Mouse (Mus musculus) gastrocnemius, postnatal 36 days (tissue): ENCODE measurements around the gene Osbpl9. TPM values are rescaled to one million over a fixed set of nuclear protein-coding genes. Genes with fewer than 3 reads are reported as not detected.

Experiments
- DNase-seq, 2 experiments: peaks; one replicate each; pipeline ENCODE4 v3.0.0; 2022
- intact Hi-C: fragments of 180-260 bp; cut with DNase I; formaldehyde crosslinking; loops from one replicate; pipeline ENCODE4 v1.15.1; 2025
- total RNA-seq, 2 experiments: library from RNA; stranded (reverse); gene quantifications; 2 replicates each; pipeline ENCODE4 v1.2.3; 2021

The Osbpl9 gene
- total RNA-seq, 2 experiments from 2014 or later: 82.9 to 101 TPM

DNA sequence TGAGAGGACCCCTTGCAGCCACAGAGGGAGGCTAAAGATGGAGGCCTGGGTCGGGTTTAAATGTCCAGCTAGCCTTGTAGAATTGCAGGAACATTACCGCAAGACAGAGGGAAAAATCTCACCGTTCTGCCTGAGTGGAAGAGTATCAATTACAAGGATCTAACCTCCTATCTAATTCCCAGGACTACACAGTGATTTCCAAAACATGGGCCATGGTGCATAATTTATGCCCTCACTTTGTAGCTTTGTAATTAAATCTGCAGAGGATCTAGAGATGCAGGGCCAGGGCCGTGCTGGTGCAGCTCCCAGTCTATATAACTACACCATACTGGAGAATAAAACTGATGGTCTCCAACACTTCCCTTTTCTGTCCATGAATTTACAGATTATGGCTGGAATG, 8.8 kb upstream of the Osbpl9 start:
- no peak for DNase-seq
- intact Hi-C loops: no loop called here

DNA sequence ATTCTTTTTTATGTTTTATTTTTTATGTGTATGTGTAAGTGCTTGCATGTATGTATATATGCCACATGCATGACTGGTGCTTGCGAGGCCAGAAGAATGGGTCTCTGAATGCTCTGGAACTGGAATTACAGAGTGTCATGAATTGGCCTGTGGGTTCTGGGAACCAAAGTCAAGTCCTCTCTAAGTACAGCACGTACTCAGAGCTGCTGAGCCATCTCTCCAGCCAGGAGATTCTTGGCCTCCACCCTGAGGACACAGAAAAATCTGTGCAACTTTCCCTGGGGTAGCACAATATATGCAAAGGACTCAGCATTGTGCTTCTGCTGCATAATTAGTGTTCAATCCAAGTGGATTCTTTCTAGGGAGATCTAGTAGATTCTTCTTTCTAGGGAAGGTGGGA, 8.2 kb upstream of the Osbpl9 start:
- intact Hi-C loops: no loop called here
- DNase-seq: peak in 1 of 2 experiments; percentile 40

DNA sequence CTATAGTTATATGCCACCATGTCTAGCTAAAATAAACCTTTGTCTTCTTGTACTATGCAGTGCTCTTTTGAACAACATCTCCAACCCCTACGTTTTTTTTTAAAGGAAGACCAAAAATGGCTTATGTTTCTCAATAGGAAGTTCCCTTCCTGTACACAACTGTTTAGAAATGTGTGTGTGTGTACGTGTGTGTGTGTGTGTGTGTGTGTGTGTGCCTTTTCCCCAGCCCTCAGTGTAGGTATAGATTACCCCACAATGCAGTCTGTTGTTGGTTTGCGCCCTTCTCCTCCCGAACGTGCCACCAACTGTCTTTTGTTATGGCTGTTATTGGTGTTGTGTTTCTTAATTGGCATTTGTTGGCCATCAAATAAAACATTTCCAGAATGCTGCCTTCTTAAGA, 5.5 kb upstream of the Osbpl9 start:
- no peak for DNase-seq
- intact Hi-C loops: no loop called here

DNA sequence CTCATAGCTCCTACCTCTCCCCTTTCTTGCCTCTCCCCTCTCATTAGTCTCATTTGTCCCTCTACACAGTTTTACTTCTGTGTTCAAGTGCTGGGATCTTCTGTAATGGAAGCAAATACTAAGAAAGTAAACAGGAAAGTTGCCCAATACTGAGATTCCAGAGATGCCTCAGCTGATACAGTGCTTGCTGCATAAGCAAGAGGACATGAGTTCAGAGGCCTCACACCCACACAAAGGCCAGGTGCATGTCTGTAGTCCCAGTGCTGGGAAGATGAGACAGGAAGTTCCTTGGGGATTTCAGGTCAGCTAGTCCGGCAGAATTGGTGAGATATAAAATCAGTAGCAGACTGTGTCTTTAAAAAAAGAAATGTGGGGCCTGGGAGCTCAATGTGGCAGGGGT, 2.3 kb upstream of the Osbpl9 start:
- DNase-seq: no peak
- intact Hi-C loops: no loop called here

DNA sequence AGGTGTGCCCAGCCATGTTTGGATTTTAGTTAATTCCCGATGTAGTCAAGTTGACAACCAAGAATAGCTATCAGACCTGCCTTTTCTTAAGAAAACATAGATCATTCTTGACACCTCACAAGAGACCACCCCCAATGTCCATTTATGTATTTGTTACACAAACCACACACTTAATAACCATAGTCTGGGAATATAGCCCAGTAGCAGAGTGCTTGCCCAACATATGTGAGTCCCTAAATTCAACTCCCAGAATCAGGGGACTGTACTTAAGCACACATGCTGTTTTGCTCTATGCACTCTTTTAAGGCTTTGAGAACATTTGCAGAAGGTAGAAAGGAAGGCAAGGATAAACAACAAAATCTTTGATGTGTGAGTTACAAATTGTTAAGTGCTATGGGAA, 1.9 kb upstream of the Osbpl9 start:
- DNase-seq: no peak
- intact Hi-C loops: no loop called here

DNA sequence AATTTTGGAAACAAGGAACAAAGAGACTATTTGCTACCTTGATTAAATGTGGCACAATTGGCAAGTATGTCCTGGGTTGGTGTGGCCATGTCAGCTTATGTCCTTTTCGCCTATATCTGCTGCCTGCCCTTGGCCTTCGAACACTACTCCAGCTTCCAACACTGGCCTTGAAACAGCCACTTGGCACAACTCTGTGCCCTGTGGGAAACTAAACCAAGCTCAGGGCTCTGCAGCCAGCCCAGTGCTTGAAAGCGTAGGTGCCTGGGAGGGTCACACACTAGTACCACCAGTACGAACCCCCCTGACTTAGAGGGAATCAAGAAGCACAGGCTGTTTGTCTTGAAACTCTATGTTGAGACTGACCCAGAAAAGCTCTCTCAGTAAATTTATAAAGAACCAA, 3.0 kb downstream of the Osbpl9 start:
- intact Hi-C loops: no loop called here

DNA sequence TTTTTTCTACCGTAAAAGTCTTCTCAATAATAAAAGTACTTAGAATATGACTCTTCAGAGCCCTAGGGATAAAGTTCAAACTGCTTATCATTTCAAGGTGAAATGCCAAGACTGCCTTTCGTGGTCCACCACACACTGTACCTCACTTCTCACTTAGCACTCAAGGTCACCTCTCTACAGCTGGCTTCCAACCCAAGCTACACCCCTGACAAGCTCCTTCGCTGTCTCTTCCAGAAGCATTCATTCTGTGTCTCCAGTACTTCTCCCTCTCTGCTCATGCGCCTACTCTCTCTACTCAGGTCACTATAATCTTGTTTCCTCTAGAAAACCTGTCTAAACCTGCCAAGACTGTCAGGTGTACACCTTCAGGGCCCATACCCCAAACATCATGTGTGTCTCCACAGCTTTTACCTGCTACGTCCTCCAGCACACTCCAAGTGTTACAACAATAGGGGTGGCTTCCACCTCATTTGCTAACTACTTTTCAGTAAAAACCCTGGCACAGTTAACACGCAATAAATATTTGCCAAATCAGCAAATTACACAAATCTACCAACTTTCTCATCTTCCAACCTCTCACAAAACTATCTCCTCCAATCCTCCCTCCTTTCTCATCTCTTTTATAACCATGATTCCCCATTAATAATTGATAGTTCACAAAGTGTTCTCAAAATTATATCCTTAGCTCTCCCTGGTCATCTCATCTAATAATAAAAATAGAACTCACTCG, 6.0 kb downstream of the Osbpl9 start:
- no peak for DNase-seq

More for the DNA sequence above, 3.0 kb downstream of the Osbpl9 start:
- DNase-seq: no peak

DNA sequence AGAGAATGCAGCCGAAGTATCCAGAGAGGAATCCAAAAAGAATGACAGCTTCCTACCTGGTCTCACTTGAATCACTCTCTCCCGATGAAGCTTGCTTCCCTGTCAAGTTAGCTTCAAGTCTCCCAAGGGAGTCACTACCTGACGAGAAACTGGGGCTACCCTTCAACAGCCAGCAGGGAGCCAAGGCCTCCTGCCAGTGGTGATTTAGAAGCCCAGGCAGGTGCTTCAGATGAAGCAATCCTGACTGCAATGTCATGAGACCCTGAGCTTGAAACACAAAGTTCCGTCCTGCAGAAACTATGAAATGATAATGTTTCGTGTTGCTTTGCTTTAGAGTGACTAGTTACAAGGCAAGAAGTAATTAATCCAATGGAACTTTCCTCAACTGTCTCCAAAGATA, 8.2 kb downstream of the Osbpl9 start:
- peak in 1 of 2 experiments; percentile 27 for DNase-seq
- intact Hi-C loops: no loop called here

More for the DNA sequence above, 6.0 kb downstream of the Osbpl9 start:
- intact Hi-C loops: no loop called here

DNA sequence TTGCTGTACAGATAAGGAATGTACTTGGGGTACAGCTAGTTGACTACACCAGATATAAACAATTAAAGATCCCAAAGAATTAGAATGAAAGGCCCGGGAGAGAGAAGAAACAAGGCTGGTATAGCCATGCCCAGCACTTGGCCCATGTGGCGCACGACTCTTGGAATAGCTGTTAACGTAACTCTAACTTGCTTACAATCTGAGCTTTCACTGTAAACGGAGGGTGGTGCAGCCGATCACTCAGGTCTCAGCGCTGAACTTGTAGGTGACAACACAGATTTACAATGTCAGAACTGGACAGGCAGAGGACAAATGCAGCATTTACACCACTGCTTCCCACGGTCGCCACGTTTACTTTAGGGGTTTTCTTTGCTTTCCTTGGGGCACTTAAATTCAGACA, 10.5 kb downstream of the Osbpl9 start:
- intact Hi-C loops: no loop called here
- DNase-seq: no peak

DNA sequence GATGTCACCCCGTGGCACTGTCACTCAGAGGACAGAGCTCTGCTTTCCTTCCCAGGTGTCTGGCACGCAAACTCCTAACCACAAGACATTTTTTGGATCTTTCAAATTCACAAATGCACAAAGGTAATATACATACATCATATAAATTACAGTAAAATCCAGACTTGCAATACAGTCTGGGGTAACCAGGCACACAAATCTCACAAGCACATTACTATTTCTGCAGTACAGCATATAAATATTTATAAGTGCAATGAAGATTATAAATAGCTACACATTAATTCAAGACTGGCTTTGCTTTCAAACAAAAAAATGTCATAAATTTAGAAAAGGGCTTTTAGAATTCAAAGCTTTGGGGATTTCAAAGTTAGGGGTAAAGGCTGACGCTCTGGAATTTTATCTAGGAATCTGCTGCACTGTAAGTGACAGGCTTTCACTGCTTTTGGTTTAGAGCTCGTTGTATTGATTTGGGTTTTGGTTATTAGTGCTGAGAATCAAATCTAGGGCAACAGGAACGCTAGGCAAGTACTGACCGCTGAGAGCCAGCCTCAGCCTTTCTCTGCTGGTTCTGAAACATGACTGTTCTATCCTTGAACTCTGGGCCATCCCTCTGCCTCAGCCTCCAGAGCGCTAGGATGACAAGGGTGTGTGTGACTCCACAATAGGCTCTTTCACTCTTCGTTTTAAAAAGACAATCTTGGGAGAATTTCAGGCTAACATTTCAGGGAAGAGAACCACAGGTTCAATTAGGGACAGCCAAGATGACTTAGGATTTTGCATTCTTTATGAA, 16.3 kb downstream of the Osbpl9 start:
- no peak for DNase-seq
- intact Hi-C loops: no loop called here

DNA sequence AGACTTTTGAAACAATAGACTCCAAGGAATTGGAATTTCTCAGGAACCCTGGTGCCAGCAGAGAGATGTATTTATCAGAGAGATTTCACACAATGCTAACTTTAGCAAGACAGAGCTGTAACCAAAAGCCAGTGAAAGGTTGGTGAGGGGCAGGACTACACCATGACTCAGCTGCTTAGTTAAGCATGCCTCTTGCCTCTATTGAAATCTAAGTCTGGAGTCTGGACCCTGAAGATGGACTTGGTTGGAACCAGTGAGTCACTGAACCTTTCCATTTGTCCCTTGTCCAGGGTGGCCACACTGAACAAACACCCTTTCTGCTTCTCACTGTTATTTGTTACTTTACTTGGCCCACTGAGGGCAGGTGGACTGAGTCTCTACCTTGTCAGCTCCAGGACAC, 26.4 kb downstream of the Osbpl9 start:
- DNase-seq: no peak
- intact Hi-C loops: no loop called here

DNA sequence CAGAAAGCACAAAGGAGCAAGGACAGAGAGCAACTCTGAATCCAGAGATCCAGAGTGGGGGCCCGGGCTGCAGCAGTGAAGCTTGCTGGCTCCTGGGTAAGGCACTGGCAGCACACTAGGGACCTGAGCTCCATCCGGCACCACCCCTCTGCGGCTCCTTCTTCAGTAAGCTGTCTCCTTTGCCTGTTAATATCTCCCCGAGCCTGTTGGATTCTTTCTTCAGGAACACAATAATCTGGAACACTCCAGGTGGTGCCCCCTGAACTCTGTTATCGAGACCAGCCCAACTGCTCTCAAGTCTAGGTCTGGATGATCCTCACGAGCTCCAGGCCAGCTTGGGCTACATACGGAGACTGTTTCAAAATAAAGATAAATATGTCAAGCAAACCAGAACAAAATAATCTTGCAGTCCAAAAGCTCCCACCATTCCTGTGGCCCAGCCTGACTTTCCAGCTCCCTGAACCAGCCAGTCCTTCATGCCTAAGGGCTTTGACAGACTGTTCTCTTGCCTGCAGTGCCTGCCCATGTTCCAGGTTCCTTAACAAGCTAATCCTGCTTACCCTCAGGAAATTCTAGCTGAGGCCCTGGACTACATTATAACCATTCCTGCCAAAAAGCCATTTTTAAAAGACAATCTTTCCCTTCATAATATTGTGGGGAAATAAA, 28.2 kb downstream of the Osbpl9 start:
- DNase-seq: peak; percentile 43 to 55
- intact Hi-C loops: no loop called here

DNA sequence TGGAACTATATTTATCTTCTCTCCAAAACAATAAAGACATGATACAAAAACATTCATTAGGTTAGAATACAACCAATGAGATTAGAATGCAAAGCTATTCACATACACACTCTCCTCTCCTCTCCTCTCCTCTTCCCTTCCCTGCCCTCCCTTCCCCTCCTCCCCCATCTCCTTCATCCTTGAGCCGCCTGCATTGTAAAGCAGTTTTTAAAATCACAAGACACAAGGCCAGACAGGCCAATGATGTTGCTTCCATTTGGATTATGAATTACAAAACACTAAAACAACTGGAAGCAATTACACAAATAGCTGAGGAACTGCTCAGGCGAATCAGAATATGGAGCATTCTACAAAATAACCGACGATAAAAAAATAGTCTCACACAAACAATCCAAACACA, 28.7 kb downstream of the Osbpl9 start:
- no peak for DNase-seq
- intact Hi-C loops: no loop called here

DNA sequence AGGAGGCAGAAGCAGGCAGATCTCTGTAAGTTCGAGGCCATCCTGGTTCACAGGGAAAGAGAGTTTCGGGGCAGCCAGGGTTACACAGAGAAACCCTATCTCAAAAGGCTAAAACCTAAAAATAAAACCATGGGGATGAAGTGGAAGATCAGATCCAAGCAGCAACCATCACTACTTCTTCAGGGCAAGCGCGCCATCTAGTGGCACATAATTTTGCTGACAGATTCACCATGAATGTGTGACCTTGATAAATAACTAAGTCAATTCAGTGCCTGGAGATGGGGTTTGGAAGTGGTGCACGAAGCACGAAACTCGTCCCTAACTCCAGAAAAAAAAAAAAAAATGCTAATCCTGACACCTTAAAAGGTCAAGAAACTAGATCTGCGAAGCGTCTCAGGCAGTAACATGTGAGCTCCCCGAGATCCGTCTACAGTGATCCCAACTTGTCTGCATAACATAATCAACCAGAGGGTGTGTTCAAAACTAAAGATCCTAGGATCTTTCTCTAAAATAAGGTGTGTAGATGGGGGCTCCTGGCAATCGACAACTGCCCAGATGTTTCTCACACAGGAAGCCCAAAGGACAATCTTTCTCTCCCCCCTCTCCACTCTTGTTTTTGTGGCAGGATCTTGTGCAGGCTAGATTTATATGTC, 36.4 kb downstream of the Osbpl9 start:
- intact Hi-C loops: no loop called here
- peak; percentile 81 to 85 for DNase-seq

DNA sequence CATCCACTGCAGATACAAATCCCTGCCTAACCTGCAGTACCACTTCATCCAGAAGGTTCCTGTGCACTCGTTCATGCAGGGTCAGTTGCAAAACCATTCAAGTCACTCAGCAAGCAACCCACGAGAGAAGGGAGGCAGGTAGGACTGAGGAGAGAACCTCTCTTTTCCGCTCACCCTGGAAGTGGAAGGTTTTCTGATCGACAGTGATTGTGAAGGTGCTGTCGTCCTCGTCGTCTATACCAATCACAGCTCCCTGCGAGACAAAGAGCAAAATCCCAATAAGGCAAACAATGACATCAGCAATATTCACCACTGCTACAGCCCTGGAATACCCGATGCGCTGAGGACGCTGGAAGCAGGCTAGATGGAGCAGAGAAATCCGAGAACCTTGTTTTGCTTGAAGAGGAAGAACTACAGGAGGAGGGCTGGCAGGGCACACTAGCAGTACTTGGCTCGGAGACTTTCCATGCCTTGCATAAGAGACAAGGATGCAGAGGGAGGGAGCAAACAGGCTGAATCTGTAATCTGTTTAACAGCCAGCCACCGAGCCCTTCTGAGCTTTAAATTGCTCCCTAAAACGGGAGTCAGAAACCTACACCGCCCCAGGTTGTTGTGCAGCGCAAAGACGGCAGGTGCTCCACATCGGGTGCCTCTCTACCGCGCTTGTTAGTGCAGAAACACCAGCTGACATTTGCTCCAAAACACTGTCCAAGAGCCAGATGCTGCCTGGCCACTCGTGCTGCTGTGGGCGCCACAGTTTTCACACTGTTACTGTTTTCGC, 45.4 kb downstream of the Osbpl9 start:
- intact Hi-C loops: loop anchor here (5.0 kb wide), 1 partner anchor 89 kb away; no protein-coding TSS in a partner anchor
- peak; percentile 54 to 60 for DNase-seq

DNA sequence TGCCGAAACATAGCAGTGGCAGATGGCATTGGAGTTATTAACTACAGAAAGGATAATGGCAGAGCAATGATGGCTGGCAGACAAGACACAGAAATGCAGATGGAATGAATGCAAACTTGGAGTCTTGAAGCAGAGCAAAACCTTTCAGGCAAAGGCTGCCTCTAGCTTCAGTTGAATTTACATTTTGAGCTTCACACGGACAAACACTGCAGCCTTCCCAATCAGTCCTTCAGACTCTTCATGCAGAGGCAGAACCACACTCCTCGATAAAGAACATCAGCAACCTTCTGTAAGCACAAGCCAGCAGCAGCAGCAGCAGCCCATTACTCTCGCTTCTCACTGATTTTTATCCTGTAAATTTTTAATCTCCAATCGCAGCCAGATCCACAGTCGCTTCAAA, 46.0 kb downstream of the Osbpl9 start:
- DNase-seq: no peak
- intact Hi-C loops: loop anchor here (5.0 kb wide), 1 partner anchor 89 kb away; no protein-coding TSS in a partner anchor

DNA sequence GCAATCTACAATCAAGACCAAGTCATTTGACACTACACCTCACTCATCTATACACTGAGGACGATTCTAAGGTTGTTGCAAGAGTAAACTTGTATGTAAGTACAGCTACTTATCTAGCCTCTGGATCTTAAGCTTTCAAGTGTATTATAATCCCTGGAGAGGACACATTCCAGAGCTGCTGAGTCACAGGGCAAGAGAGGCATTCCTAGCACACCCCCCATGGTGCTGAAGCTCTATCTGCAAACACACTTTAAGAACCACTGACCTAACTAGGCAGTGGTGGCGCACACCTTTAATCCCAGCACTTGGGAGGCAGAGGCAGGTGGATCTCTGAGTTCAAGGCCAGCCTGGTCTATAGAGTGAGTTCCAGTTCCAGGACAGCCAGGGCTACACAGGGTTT, 51.9 kb downstream of the Osbpl9 start:
- intact Hi-C loops: no loop called here
- DNase-seq: no peak

DNA sequence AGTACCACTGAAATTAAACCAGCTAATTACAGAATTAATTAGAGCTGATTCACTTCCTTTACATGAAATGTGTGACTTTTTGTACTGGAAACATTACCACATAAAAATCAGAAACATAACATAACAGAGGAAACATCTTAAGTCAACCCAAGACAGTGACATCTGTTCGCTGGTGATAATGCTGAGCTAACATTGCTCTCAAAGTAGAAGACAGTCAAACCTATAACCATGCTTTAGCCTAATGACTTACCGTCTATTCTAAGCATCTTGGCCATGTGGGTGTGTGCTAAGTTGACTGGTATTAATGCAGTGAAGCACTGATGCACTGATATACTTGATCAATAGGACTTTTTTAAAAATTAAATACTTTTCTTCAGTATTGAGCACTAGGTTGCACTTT, 52.7 kb downstream of the Osbpl9 start:
- no peak for DNase-seq
- intact Hi-C loops: loop anchor here (5.0 kb wide), 1 partner anchor 47 kb away; no protein-coding TSS in a partner anchor

DNA sequence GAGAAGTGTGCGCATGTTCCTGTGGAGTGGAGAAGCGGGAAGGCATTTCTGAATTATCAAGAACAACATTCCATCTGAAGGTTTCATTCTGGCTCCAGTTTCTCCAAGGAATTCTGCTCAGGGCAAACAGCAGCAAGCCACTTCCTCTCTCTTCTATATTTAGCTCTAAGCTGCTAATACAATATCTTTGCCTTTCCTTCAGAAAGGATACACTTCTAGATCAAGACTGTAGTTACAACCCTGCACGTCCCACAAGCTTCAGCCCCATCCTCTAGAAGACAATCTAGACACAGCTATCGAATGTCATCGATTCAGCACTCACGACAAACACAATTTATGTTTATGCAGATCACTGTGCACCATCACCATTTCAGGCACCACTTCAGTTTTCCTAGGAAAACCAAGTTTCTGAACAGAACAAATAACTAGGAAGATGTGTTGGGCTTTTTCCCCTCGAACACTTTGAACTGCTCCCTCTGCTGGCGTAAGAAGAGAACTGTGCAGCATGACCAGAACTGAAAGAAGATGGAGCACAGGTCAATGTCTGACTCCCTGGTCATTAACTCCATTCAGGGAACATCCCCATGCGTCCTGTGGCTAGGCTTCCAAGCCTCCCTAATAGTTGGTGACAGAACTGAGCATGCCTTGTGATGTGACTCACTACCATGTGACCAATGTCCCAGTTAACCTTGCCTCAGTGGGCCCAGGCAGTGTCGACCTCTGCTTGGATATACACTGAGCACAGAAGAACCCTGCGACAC, 54.6 kb downstream of the Osbpl9 start:
- peak in 1 of 2 experiments; percentile 15 for DNase-seq
- intact Hi-C loops: loop anchor here (5.0 kb wide), 1 partner anchor 45 kb away; no protein-coding TSS in a partner anchor
